Mouse (Mus musculus): ENCODE results near the gene Nid2.

DNA sequence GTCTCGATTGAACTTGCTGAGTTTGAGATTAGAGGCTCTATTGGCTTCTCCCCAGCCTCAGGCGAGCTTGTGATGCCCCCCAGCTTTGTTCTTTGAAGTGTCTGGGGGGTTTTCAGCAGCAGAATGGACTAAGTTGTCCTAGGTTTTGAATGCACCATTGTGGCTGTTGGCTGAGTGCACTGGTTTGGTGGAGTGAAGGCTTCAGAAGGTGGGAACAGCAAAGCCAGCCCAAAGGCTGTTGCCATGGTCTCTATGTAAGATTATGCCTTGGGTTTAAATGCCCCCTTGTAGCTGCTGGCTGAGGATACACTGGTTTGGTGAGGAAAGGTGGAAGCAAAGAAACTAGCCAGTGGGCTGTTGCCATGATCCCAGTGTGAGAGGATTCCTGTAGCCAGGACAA, 49.4 kb downstream of the Nid2 start:
- no peak for TF ChIP-seq USF1 (IDR thresholded peaks at IDR 0.05; ENCODE audit: low read depth, low read length)
- no peak for TF ChIP-seq POLR2A (IDR thresholded peaks at IDR 0.05; ENCODE audit: control insufficient read depth in 1 of 2, insufficient read depth in 1 of 2, low read depth in 1 of 2, low read length in 2 of 2, poor library complexity in 1 of 2)
- no peak for TF ChIP-seq RAD21 (IDR thresholded peaks at IDR 0.05; ENCODE audit: low read depth, low read length)
- TF ChIP-seq CTCF (IDR thresholded peaks at IDR 0.05 in 2 of 3, conservative IDR thresholded peaks at IDR 0.05 in 1 of 3; ENCODE audit: control insufficient read depth in 1 of 3, insufficient read depth in 1 of 3, low read depth in 2 of 3, low read length in 3 of 3, poor library complexity in 1 of 3, severe bottlenecking in 1 of 3), result no peak
- no peak for TF ChIP-seq CHD1 (IDR thresholded peaks at IDR 0.05; ENCODE audit: low read depth, low read length)
- TF ChIP-seq EP300 (IDR thresholded peaks at IDR 0.05; ENCODE audit: low read depth in 1 of 2, low read length in 2 of 2), result no peak
- no peak for TF ChIP-seq POLR2AphosphoS2 (IDR thresholded peaks at IDR 0.05; ENCODE audit: low read length)
- TF ChIP-seq ZC3H11A (IDR thresholded peaks at IDR 0.05; ENCODE audit: low read depth, low read length), result no peak
- TF ChIP-seq MXI1 (IDR thresholded peaks at IDR 0.05; ENCODE audit: low read depth, low read length), result no peak
- no peak for TF ChIP-seq MAFK (IDR thresholded peaks at IDR 0.05; ENCODE audit: borderline replicate concordance, low read depth, low read length)
- TF ChIP-seq POLR2AphosphoS5 (IDR thresholded peaks at IDR 0.05; ENCODE audit: borderline replicate concordance, low read depth, low read length), result no peak

Measured in MEL (cell line).